Mouse (Mus musculus) hindbrain, embryonic 10.5 days (tissue): ENCODE results near the gene Trub1. TPM values are rescaled to one million over a fixed set of nuclear protein-coding genes. Genes with fewer than 3 reads are reported as not detected.

Experiments
- DNase-seq: peaks from one replicate; pipeline ENCODE4 v3.0.0-alpha.2; 2017; ENCODE audit warnings: low spot score
- H3K27ac ChIP-seq: fragments of 300-500 bp; sonication (generic); 2 replicates; pipeline ENCODE4 v1.5.1; 2016; ENCODE audit warnings: mild to moderate bottlenecking, moderate library complexity
- H3K27me3 ChIP-seq: fragments of 300-500 bp; sonication (generic); 2 replicates; pipeline ENCODE4 v1.6.1; 2016; ENCODE audit warnings: mild to moderate bottlenecking; ENCODE audit not compliant: poor library complexity, insufficient read depth, severe bottlenecking
- H3K36me3 ChIP-seq: fragments of 300-500 bp; sonication (generic); 2 replicates; pipeline ENCODE4 v1.6.1; 2016; ENCODE audit warnings: mild to moderate bottlenecking, moderate library complexity
- H3K4me1 ChIP-seq: fragments of 300-500 bp; sonication (generic); replicated peaks from 2 replicates; pipeline ENCODE4 v1.6.1; 2016; ENCODE audit warnings: mild to moderate bottlenecking
- H3K4me3 ChIP-seq: fragments of 300-500 bp; sonication (generic); 2 replicates; pipeline ENCODE4 v1.5.1; 2016; ENCODE audit warnings: mild to moderate bottlenecking, moderate library complexity
- H3K9me3 ChIP-seq: fragments of 300-500 bp; sonication (generic); 2 replicates; pipeline ENCODE4 v1.6.1; 2016; ENCODE audit warnings: mild to moderate bottlenecking, moderate library complexity
- WGBS: fragments of 180-500 bp; shearing (Covaris S2); methylation state at CpG from one replicate; pipeline ENCODE4 v1.1.7; 2016; 5-methylcytosine and 5-hydroxymethylcytosine counted together
- polyA plus RNA-seq: library from polyadenylated mRNA; unstranded; fragments of >200 nt; fragmentation: Nextera tagmentation; extraction: Ambion mirVana; gene quantifications from 2 replicates; pipeline ENCODE4 v1.2.1, GENCODE M21; 2016

Gene Trub1
- polyA plus RNA-seq, result 19.3 and 21.2 TPM in 2 replicates

DNA sequence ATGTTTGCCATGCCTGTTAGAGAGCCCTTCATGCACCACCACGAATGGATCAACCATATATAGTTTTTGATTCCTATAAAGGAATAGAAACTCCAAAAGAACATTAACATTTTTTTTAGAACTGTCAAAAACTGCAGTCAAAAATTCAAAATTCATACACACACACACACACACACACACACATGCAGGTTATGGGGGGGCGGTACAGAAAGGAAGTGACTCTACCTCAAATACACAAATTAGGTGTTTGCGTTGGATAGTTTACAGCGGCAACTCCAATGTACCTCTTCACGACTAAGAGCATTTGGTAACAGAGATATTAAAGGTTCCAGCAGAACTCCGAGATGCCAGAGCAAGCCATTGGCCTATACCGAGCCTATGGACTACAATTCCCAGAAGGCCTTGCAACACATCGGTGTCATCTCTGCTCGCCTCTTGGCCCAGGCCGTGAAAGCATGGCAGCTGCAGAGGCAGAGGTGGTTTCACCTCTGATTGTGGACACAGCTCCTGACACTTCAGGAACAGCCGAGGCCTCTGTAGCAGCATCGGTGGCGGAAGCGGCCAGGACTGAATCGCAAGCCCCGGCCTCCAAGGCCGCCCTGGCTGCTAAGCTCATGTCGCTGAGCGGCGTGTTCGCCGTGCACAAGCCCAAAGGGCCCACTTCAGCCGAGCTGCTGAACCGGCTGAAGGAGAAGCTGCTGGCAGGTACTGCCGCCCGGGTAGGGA lies at the start of gene Trub1:
Trub1 (plus strand) TSS at position 421 of the 726 bp plus-strand sequence.
- 4% methylated on average over 26 of the region's 26 CpGs for WGBS
- H3K4me3 ChIP-seq, result peak within 1 kb of the TSS; percentile 85
- peak; percentile 77 for DNase-seq
- peaks cover 14% of the 10 kb centered on the region for H3K4me1 ChIP-seq
- H3K27ac ChIP-seq, result peak within 1 kb of the TSS; percentile 87
- H3K27me3 ChIP-seq, result no peaks in the 10 kb centered on the region
- H3K36me3 ChIP-seq, result no peaks in the 10 kb centered on the region
- 0 out of 2 replicates have a peak, but pooled peaks cover 5% of the 10 kb centered on the region for H3K9me3 ChIP-seq

DNA sequence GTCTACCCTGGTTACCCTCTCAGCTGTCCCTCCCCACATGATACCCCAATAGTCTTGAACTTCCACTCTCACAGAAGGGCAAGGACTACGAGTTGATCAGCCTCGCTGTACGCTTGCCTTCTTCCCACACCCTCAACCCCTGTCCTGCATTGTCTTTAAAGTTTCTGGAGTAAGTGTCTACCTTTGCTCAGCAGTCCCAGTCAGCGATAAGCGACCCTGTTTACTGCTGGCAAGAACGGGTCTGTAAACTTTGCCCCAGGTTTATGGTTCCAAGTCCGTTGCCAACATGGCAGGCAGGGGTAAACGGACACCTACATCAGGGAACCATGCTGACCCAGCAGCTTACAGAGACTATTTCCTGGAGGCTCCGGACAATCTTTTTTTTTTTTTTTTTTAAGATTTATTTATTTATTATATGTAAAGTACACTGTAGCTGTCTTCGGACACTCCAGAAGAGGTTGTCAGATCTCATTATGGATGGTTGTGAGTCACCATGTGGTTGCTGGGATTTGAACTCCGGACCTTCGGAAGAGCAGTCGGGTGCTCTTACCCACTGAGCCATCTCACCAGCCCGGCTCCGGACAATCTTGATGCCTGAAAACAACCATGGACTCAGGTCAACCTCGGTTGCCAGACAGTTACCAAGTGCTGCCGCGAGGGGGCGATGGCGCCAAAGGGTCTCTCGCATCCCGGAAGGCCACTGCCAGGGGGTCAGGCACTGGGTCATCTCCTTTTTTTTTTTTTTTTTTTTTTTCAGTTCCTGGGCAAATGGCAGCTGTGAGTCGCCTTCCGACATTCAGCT lies 48.8 kb upstream of the Trub1 start:
- Histone ChIP-seq H3K4me3 (peak overlapping the region; percentile 43), H3K4me1 (peaks cover 11% of the 10 kb centered on the region), H3K27me3 (no peaks in the 10 kb centered on the region), H3K27ac (no peak overlapping the region), H3K9me3 (no peaks in the 10 kb centered on the region), H3K36me3 (no peaks in the 10 kb centered on the region)
- peak; percentile 93 for DNase-seq
- 16% methylated on average over 24 of the region's 24 CpGs for WGBS

- Histone ChIP-seq H3K9me3 (no peaks in the 10 kb centered on the region), H3K4me1 (peaks cover 11% of the 10 kb centered on the region), H3K27ac (peak overlapping the region; percentile 62; the same call in 1 of the 2 replicates), H3K4me3 (peak overlapping the region; percentile 43), H3K27me3 (no peaks in the 10 kb centered on the region), H3K36me3 (no peaks in the 10 kb centered on the region)
- DNase-seq, result no peak
- 5% methylated on average over 9 of the region's 9 CpGs for WGBS
These were observed 48.2 kb upstream of the Trub1 start for GRCm38 (mm10) chr19:57404502-57404848.

DNA sequence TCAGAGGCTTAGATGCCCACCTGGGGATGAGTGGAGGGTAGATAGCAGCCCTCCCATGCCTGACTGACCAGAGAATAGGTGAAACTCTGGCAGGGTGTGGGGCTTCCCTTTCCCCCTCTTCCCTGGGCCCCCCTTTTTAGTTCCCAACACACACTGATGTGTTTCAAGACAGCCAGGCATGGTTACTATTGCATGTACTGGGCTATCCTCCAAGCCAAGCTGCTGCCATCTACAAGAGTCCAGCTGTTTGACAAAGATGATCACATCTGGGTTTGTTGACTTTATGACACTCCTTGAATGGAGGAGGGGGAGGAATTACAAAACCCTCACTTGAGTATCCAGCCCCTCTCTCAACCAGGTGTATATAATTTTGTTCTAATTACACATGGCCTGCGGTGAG lies 44.8 kb upstream of the Trub1 start:
- Histone ChIP-seq H3K4me3 (no peak overlapping the region), H3K9me3 (no peaks in the 10 kb centered on the region), H3K27me3 (no peaks in the 10 kb centered on the region), H3K4me1 (peaks cover 26% of the 10 kb centered on the region), H3K36me3 (no peaks in the 10 kb centered on the region), H3K27ac (no peak overlapping the region)
- no peak for DNase-seq
- 94% methylated on average over 1 of the region's 1 CpGs for WGBS

GRCm38 (mm10) chr19:57411375-57412196 lies 41.1 kb upstream of the Trub1 start:
- Histone ChIP-seq H3K4me3 (peak overlapping the region; percentile 6; the same call in 1 of the 2 replicates), H3K4me1 (peaks cover 14% of the 10 kb centered on the region), H3K27ac (peak overlapping the region; percentile 72), H3K9me3 (no peaks in the 10 kb centered on the region), H3K36me3 (no peaks in the 10 kb centered on the region), H3K27me3 (no peaks in the 10 kb centered on the region)
- WGBS, result 44% methylated on average over 29 of the region's 29 CpGs
- peak; percentile 44 for DNase-seq

DNA sequence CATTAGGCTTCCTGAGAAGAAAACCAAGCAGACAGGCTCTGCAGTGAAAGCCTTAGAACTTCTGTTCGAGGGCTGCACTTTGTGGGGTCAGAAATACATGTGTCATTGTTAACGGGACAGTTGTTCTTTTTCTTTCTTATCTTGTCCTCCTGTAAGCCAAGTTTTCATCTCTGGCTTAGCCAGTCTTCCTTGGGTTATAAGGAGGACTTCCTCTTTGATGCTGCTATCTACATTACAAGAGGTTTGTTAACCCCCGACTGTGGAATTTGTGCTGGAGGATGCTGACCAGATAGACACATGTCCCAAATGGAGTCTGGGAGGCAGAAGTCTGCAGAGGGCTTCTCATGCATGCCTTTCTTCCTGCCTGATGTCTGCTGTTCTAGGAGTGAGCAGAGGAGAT lies 39.5 kb upstream of the Trub1 start:
- 82% methylated on average over 3 of the region's 3 CpGs for WGBS
- no peak overlapping the region for H3K27ac ChIP-seq
- H3K4me1 ChIP-seq, result peaks cover 21% of the 10 kb centered on the region
- no peaks in the 10 kb centered on the region for H3K36me3 ChIP-seq
- no peak for DNase-seq
- no peak overlapping the region for H3K4me3 ChIP-seq
- H3K27me3 ChIP-seq, result no peaks in the 10 kb centered on the region
- no peaks in the 10 kb centered on the region for H3K9me3 ChIP-seq

- Histone ChIP-seq H3K36me3 (no peaks in the 10 kb centered on the region), H3K9me3 (no peaks in the 10 kb centered on the region), H3K27ac (no peak overlapping the region), H3K4me1 (peaks cover 28% of the 10 kb centered on the region), H3K4me3 (no peak overlapping the region), H3K27me3 (no peaks in the 10 kb centered on the region)
- 82% methylated on average over 6 of the region's 6 CpGs for WGBS
- DNase-seq, result no peak
These were observed 38.8 kb upstream of the Trub1 start for GRCm38 (mm10) chr19:57413918-57414317.

GRCm38 (mm10) chr19:57415031-57415807 lies 37.5 kb upstream of the Trub1 start:
- H3K27me3 ChIP-seq, result no peaks in the 10 kb centered on the region
- H3K4me3 ChIP-seq, result no peak overlapping the region
- DNase-seq, result no peak
- WGBS, result 92% methylated on average over 8 of the region's 8 CpGs
- H3K27ac ChIP-seq, result no peak overlapping the region
- no peaks in the 10 kb centered on the region for H3K36me3 ChIP-seq
- H3K4me1 ChIP-seq, result peaks cover 28% of the 10 kb centered on the region
- no peaks in the 10 kb centered on the region for H3K9me3 ChIP-seq

GRCm38 (mm10) chr19:57417800-57418580 lies 34.7 kb upstream of the Trub1 start:
- Histone ChIP-seq H3K4me3 (peak overlapping the region; percentile 38), H3K9me3 (no peaks in the 10 kb centered on the region), H3K4me1 (peaks cover 13% of the 10 kb centered on the region), H3K36me3 (no peaks in the 10 kb centered on the region), H3K27ac (peak overlapping the region; percentile 60; the same call in 1 of the 2 replicates), H3K27me3 (no peaks in the 10 kb centered on the region)
- DNase-seq, result peak; percentile 39
- WGBS, result 19% methylated on average over 16 of the region's 17 CpGs

- peaks cover 4% of the 10 kb centered on the region for H3K4me1 ChIP-seq
- H3K4me3 ChIP-seq, result no peak overlapping the region
- H3K27me3 ChIP-seq, result no peaks in the 10 kb centered on the region
- WGBS, result 54% methylated on average over 3 of the region's 3 CpGs
- H3K9me3 ChIP-seq, result no peaks in the 10 kb centered on the region
- DNase-seq, result no peak
- no peak overlapping the region for H3K27ac ChIP-seq
- H3K36me3 ChIP-seq, result no peaks in the 10 kb centered on the region
These were observed 29.3 kb upstream of the Trub1 start for GRCm38 (mm10) chr19:57423402-57423801.

DNA sequence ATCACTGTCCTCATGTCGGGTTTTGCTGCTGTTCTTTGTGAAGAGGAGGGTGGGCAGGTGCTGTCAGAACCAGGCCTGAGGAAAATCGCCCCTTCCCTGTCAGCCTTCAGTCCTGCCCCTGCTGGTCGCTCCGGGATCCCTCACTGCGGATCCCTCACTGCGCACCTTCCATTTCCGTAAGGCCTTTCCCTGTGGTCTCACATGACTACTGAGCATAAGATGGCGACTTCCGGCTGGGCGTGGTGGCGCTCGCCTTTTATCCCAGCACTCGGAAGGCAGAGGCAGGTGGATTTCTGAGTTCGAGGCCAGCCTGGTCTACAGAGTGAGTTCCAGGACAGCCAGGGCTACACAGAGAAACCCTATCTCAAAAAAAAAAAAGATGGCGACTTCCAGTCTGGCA lies 27.4 kb upstream of the Trub1 start:
- Histone ChIP-seq H3K27me3 (no peaks in the 10 kb centered on the region), H3K27ac (no peak overlapping the region), H3K4me3 (no peak overlapping the region), H3K36me3 (no peaks in the 10 kb centered on the region), H3K4me1 (no peaks in the 10 kb centered on the region), H3K9me3 (no peaks in the 10 kb centered on the region)
- DNase-seq, result no peak
- 95% methylated on average over 15 of the region's 15 CpGs for WGBS
